Mouse (Mus musculus): ENCODE measurements around the gene Lrrc7.

The Lrrc7 gene

DNA sequence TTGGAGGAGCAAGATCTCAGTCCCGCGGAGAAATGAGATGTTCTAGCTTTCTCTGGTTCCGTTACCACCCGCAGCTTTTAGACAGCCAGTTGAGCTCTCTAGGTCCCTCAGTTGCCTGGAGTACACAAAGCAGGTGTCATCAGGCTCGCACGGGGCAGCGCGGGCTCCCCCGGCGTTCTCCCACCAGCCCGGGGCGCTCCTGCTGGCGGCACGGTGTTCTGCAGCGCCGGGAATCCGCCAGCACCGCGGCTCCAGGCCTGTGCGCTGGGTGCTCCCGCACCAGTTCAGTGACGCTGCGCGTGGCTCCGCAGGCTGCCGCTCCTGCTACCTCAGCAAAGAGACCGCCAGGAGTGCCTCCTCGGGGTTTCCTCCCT, at the start of gene Lrrc7:
Gene Lrrc7, minus strand, starts transcription at position 235 of the 374 bp plus-strand sequence.
- DNase-seq (ENCODE audit: low spot score in 2 of 2): peak; percentile 64 to 66

DNA sequence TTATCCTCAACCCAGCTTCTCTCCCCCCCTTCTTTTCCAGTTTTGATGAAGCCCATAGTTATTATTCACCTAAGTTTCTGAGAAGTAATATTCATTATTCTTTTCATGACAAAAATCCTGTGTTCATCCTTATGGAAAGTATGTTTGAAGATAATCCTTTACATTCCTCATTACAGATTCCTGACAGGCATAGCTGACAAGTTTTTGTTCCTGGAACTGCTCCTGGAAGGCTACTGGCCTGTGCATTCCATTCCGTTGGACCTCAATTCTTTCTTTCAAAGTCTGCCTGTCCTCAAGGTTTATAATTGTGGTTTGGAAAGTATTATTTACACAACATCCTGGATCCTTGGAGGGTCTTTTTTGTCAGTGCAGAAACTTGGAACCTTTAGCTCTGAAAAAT, 45.0 kb upstream of the Lrrc7 start:
- DNase-seq (ENCODE audit: low spot score in 2 of 2): no peak

DNA sequence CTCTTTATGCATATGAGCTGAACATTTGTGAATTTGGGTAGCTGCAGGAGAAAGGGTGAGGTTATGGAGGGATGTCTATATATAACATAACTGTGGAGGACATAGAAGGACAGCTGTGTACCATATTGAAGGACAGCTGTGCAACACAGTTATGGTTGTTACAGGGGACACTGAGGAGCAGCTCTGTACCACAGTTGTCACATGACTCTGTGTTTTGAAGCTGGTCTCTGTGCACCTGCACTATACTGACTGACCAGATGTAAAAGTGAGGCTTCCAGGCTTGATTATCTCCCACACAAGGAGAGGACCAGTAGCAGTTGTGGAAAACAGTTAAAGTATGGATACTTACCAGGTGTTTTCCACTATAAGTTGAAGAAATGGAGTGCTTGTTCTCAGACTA, 43.3 kb upstream of the Lrrc7 start:
- no peak for DNase-seq (ENCODE audit: low spot score in 2 of 2)

DNA sequence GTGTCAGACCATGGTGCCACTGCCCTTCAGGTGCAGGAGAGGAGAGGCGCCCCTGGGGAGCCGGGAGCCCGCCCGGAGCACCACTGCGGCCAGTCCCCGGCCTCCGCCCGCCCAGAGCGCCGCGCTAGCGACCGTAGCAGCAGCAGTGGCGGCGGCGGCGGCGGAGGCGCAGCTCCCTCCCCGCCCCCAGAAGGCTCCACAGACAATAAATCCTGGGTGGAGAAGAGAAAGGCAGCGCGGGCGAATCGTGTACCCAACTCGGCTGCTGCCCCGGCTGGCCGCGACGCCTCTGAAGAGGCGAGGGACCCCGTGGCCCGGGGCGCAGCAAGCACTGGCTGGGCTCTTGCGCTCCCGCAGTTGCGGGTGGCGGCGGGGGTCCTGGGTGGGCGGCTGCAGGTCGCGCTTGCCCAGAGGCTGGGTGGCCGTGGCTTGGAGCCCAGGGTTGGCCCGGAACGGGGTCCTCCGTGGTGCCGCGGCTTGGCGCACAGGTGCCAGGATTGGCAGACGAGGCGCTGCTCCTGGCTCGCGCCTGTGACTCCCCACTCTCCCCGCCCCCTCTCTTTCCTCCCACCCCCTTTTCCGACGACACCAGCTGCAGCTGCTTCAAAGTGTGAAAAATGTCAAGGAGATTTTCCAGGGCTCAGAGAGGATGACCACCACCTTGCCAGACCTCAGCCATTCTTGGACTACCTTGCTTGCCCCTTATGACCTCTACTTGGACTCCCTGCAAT, 600 bp downstream of the Lrrc7 start:
- DNase-seq (ENCODE audit: low spot score in 2 of 2): peak; percentile 45

DNA sequence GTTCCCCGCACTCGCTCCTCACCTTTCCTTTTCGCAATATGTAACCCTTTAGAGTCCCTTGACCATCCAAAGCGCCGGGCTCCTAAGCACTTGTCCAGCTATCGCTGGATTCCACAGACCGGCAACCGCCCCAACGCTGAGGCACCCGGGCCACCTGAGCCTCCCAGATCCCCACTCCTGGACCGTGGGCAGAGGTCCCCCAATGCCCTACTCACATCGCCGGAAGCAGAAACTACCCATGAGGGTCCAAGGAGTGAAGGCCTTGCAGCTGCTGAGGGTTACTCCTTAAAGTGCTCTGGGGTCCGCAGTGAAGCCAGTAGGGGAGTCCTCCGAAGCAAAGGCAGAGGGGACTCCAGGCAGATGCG, 1.1 kb downstream of the Lrrc7 start:
- DNase-seq (ENCODE audit: low spot score in 2 of 2): peak in 1 of 2 experiments; percentile 20

DNA sequence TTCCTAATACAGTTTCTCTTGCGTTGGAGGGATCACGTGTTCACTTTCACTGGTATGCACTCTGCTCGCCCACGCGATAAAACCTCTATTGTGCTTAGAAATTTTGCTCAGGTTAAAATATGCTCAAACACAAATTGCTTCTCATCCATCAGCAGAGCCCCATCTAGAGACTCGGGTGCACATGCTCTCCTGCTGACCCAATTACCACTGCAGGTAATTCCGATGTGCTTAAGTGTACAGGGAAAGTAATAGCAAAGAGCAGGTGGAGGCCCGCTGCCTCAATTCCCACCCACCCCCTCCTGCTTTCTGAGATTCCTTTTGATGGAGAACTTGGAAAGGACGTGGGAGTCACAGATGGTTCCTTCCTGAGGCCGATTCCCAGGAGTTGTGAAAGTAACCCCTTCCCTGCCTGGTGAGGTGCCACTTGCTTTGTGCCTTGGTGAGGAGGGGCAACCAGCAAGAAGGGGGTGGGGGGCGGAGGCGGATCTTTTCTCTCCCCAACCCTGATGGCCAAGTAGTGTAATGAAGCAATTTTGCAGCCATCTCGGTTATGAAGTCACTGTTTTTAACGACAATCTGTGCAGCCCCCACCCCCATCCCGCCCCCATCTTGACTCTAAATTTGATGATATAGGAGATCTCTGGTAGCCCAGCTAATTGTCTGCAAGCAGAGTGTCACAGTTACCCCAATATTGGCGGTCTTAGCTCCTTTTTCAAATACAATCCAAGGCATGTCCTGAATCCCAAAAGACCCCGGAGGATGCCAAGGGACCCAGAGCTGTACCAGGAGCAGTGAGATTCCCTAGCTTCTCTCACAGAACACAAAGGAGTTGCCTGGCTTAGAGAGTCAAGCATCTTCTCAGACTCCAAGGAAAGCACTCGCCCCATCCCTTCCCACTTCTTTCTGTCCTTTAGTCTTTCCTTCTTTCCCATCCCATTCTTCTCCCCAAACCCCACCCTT, 2.0 kb downstream of the Lrrc7 start:
- peak; percentile 35 to 39 for DNase-seq (ENCODE audit: low spot score in 2 of 2)

DNA sequence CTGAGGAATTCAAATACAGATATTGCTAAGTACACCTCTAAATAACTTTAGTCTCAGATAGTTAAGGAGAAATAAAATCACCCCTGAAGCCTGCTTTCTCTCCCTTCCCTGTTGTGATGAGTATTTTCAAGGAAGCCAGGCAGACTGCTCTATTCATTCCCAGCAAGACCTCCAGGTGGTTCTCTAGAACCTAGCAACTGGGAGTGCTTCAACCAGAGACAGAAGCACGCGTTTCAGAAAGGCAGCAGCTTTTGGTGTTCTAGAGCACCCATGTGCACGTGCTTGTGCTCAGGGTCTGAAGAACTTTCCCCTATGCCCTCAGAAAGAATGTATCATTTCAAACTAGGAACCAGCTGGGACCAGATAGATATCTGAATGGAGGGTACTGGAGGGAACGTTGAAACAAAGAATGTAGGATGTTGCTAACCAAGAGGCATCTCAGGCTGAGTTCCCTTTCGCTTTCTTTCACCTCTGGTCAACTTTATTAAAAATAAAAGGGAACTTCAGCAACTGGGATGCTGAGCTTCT, 2.8 kb downstream of the Lrrc7 start:
- no peak for DNase-seq (ENCODE audit: low spot score in 2 of 2)

DNA sequence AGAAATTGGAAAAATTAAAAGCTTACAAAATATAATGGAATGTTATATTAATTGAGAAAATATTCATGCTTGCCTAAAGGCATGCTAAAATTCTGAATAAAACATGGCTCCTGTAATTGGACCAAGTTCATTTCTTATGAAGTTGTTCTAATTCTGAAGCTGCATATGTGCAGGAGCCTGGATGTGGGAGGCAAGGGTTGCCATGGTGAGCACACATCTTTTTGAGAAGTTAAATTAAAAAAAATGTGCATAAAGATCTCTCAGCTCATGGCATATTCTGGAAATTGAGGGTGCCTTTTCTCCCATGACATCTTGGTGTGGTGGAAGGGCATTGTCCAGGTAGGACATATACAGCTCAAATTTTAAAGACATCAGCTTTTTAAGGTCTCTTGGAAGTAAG, 3.4 kb downstream of the Lrrc7 start:
- DNase-seq (ENCODE audit: low spot score in 2 of 2): no peak

DNA sequence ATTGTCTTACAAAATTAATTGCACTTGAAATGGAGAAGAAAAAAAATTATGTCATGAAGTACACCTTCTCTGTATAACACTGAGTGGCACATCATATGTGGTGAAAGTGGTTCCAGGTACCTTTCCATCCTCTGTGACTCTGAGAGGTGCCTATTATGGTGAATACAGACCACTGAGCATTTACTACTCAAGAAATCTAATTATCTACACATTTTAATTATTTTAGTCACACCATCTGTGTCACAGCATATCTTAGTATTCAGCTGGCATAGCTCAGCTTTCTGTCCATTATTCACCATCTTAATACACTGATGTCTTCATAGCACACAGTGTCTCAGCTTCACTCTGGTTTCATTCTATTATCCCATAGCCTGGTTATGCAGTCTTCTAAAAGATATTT, 7.7 kb downstream of the Lrrc7 start:
- no peak for DNase-seq (ENCODE audit: low spot score in 2 of 2)

DNA sequence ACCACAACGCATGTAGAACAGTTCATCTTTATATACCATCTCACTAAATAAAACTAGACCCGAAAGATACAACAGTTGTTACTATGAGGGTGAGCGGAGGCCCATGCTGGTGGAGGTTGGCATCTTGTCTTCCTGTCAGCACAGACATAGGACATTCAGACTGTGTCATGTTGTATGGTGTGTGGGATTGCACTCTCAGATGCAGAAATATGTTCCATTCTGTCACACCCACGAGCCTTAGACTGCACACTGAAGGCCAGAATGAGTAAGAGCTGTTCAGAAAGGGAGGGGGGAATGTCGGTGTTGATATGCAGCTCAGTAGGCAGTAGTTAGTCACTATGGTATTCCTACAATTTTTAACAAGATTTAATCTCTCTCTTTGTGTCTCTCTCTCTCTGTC, 9.9 kb downstream of the Lrrc7 start:
- DNase-seq (ENCODE audit: low spot score in 2 of 2): peak in 1 of 2 experiments; percentile 20

DNA sequence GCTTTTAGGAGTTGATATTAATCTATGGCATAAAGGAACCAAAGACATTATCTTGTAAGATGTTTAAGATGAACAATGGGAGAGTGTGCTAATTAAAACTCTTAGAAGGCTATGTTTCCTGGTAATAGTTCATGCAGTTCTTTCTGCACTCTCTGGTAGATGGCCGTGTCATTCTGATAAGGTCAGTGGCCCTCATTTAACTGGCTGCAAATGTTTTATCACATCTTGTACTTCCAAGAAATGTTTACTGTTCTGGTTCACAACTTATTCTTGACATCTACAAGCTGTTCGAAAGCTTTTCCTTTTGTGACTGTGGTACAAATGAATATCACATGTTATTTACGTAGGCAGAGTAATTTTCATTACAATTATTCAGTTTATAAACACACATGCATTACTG, 18.5 kb downstream of the Lrrc7 start:
- no peak for DNase-seq (ENCODE audit: low spot score in 2 of 2)

DNA sequence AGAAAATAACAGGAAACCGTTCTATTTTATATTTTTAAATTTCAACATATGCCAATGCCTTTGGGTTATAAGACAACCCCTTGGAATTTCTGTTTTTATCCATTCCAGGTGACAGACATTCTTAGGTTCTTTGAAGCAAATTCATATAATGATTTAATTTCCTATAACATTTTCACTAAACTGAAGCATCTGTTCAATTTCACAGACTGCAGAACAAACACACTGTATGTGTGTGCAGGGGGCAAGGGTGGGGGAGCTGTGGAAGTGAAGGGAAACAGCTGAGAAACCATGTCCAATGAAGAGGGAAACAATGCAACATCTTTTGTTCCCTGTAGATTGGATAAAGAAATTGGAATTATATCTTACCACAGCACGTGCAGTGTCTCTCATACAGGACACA, 29.2 kb downstream of the Lrrc7 start:
- no peak for DNase-seq (ENCODE audit: low spot score in 2 of 2)

DNA sequence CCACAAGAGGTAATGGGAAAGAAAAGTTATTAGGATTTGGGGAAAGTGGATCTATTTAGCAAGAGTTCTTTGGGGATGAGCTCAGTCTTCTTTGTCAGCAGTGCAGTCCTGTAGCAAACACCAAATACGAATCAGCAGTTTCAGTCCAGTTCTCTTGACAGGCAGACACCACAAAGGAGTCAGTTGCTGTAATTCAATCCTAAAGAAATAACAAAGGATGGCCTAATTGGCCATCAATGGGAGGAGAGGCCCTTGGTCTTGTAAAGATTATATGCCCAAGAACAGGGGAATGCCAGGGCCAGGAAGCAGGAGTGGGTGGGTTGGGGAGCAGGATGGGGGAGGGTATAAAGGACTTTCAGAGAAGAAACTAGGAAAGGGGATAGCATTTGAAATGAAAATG, 33.5 kb downstream of the Lrrc7 start:
- DNase-seq (ENCODE audit: low spot score in 2 of 2): no peak

DNA sequence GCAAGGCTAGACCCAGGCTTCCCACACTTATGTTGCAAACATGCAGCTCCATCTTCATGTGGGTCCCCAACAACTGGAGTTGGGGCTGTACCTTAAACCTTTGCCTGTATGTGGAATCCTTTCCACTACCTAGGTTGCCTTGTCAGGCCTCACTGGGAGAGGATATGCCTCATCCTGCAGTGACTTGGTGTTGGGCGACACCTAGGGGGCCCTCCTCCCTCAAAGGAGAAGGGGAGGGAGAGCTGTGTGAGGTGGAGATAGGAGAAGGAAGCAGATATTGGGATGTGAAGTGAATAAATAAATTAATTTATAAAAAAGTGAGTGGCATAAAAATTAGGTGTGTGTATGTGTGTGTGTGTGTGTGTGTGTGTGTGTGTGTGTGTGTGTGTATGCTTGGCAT, 68.3 kb downstream of the Lrrc7 start:
- DNase-seq (ENCODE audit: low spot score in 2 of 2): no peak

DNA sequence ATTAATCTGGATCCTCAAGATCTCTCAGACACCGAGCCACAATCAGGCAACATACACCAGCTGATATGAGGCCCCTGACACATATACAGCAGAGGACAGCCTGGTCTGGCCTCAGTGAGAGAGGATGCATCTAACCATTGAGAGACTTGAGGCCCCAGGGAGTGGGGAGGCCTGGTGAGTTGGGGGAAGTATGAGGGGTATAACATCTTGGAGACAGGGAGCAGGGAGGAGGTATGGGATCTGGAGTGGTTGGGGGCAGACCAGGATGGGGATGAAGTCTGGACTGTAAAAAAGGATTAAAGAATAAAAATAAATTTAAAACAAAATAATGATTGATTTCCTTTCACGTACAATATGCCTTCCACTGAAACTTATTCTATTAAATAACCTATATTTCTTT, 82.3 kb downstream of the Lrrc7 start:
- no peak for DNase-seq (ENCODE audit: low spot score in 2 of 2)

DNA sequence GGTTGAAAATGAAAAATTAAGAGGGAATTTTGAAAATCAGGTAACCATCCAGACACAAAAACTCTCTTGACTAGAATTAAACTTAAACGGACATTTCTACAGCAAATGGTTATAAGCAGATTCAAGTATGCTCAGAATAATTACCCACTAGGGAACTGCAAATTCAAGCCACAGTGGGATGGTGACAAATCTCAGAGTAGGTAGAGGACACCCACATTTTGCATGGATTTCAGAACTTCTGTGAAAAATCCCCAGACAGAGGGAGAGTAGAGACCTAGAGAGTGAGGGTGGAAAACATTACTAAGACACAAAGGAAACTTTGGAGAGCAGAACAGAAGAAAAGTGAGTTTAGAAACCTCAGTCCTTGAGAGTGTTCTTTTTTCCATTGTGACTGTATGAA, 161.4 kb downstream of the Lrrc7 start:
- no peak for DNase-seq (ENCODE audit: low spot score in 2 of 2)

DNA sequence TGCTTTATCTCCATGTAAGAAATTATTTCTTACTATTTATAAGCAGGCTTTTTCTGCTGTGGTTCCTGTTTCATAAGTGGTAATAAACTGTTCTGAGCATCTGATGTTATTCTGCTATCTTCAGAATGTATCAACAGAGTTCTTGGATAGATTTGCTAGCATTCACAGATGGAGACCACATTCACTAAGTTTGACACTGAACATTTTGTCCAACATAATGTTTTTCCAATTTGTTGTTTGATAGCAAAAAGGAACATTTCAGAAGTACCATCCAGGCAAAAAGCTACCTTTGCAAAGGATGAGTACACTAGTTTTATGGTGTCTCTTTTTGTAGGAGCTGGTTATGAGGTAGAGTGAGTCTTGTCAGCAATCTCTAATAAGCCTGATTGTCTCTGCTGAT, 170.5 kb downstream of the Lrrc7 start:
- DNase-seq (ENCODE audit: low spot score in 2 of 2): no peak

DNA sequence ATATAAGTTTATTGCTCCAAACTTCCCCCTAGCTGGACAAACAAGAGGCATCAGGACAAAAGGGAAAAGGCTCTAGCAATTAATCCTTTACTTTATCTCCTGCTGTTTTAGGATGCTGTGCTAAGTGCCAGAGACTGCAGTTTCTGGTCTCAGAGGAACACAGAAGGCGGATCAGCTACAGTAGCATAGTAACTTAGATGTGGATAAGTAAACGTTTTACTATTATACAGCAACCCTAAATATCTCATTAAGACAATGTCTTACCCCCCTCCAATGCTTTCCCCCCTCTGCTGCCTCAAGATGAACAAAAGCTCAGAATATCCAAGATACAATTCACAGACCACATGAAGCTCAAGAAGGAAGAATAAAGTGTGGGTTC, 174.0 kb downstream of the Lrrc7 start:
- DNase-seq (ENCODE audit: low spot score in 2 of 2): no peak

DNA sequence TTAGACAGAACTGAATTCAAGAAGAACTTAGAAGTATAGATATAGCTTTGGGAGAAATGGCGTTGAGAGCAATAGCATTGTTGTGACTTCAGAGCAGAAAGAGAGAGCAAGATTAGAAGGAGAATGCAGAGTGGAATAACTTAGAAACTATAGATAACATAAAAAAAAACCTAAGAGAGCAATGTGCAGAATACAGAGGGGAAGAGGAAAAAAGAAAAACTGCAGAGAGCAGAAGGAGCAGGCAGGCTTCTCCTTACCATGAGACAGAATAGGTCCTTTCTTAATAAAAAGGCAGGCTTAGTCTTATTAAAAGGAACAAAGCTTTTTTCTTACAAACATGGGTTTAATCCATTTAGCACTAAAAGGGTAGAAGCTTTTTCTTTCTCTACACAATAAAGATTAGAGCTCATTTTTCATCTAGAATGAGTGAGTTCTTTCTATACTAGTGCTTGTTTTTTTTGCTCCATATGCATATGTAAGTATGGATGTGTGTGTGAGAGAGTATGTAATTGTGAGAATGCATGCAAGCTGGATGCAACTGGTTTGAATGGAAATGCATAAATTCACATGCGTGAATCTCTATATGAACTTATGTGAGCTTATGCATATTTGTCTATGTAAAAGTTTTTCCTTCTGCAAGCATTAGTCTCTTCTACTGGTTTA, 174.5 kb downstream of the Lrrc7 start:
- no peak for DNase-seq (ENCODE audit: low spot score in 2 of 2)

DNA sequence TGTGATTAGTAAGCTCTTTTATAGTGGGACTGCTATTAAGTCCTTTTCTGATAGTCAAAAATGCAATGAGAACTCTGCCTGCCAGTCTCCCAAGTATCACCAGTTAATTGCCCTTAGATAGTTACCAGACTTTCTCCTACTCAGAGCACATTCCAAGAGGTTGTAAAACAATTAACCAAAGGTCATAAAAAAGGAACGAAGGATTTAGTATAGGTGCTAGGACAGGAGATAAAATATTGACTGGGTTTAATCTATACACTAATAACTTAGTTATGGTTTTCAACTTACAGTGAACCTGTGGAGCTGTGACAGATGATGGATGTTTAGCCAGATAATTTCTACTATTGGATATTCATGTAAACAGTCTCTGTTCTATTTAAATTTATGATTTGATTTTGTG, 175.2 kb downstream of the Lrrc7 start:
- no peak for DNase-seq (ENCODE audit: low spot score in 2 of 2)

DNA sequence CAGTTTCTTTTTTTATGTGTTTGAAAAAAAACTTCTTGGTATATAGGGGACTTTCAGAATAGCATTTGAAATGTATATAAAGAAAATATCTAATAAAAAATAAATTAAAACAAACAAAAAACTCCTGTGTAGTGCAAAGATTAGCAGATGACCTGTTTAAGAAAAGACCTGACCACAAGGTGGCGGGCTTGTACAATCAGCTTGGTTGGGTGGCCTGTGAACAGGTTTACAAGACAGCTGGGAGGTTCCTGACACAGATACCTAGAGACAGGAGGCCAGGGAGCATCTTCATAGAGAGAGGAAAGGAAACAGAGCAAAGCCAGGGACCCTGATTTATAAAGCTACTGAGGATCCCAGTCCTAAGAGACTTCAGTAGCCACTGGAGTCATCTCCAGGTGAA, 186.1 kb downstream of the Lrrc7 start:
- no peak for DNase-seq (ENCODE audit: low spot score in 2 of 2)

DNA sequence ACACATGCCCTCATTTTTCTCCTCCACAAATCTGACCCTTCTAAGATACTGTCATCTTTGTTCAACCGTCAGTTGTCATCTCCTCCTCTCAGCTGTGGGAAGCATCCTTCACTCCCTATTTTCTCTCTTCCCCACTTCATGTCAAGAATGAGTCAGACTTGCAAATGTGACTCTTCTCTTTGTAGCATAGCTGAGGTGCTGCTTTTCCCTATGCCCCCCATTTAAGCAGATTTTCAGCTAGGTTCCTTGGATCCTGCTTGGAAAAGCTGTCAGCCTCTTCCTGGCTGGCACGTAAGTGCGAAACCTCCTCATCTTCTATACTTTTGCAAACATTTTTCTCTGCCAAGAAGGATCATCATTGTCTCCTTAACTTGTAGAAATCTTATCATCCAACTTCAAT, 192.9 kb downstream of the Lrrc7 start:
- DNase-seq (ENCODE audit: low spot score in 2 of 2): no peak

Data from frontal cortex, postnatal 25 days (tissue).